Mouse (Mus musculus) urinary bladder, postnatal 25 days (tissue): ENCODE results near the gene Wdr81.

Source experiments
- DNase-seq: peaks from one replicate; pipeline ENCODE4 v3.0.0; 2022; ENCODE audit warnings: low spot score

Gene Wdr81

GRCm38 (mm10) chr11:75453991-75454930 lies at the start of gene Wdr81:
Gene Wdr81, minus strand, starts transcription at chr11:75454717.
- DNase-seq: peak; percentile 77

DNA sequence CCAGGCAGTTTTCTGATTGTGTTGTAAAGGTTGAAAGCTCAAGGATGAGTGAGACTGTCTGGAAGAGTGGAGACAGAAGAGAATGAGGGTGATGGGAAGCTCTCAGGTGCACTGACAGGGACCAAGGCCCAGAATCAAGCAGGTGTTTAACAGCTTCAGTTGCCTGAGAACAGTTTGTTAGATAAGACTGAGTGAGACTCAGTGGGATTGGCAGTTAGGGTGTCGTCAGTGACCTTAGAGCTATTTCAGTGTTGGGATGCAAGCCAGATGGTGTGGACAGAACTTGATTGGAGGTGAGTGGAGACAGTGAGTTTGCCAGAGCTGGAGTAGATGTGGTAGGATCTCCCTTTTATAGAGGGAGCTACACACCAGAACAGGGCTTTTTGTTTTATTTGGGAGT lies 43.6 kb upstream of the Wdr81 start:
- no peak for DNase-seq

GRCm38 (mm10) chr11:75494296-75495049 lies 40.0 kb upstream of the Wdr81 start:
- no peak for DNase-seq

GRCm38 (mm10) chr11:75487496-75487895 lies 33.0 kb upstream of the Wdr81 start:
- no peak for DNase-seq

- DNase-seq: peak; percentile 94
Measured at GRCm38 (mm10) chr11:75486601-75487285, 32.2 kb upstream of the Wdr81 start, which contains the start of gene Prpf8. Gene Prpf8, plus strand, starts transcription at chr11:75486816.

GRCm38 (mm10) chr11:75486192-75486591 lies 31.7 kb upstream of the Wdr81 start:
- no peak for DNase-seq

- no peak for DNase-seq
Measured at GRCm38 (mm10) chr11:75473376-75473775, 18.9 kb upstream of the Wdr81 start.

DNA sequence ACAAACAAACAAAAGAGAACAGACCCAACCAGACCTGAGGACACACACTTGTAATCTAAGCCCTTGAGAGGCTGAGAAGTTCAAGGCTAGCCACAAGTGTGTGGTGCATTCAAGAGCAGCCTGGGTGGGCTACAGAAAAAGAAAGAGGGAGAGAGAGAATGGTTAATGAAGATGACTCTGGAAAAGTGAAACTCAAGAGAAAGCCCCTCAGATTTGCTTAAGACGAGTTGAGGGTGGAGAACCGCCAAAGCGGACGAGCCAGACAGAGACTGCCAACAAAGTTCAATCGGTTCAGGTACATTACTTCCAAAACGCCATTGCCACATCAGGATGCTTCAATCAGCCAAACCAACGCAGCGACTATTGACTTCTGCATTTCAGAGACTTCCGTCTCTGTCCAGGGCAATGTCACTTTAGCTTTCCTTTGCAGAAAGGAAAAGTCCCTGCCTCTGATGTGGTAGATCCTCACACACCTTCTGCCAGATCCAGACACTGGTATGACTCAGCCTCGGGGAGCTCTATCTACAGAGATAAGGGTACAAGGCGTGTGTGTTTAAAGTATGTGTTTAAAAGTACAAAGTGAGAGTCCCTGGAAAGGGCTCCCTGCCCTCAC lies 18.1 kb upstream of the Wdr81 start:
- no peak for DNase-seq

DNA sequence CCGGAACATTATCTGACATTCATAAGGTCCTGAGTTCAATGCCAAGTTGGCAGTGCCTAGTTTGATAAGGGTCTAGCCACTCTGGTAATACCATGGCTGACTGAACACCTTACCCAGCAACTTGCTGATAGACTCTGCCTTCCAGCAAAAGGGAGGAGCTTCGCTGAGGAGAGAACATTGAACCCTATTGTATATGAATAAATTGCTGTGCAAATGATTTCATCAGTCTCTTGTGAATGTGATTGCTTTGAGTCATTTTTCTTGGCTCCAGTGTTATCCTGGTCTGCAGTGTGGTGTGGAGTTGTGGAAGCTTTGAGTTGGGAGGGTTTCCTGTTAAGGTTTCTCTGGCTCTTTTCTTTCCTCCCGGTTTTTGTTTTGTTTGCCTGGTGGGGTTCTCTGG lies 16.2 kb upstream of the Wdr81 start:
- no peak for DNase-seq

DNA sequence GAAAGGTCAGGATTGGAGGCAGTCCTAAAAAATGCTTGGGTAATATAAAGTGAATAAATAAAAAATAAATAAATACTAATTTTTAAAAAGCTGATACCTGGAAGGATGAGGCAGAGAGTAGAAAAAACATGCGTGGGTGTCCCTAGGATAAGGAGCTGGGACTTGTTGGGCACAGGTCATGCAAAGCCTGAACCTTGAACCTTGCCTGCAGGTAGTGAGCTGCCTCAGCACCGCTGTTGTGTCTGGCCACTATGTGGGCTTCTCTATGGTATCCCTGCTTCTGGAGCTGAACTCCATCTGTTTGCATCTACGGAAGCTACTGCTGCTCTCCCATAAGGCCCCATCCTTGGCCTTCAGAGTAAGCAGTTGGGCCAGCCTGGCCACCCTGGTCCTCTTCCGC lies 14.7 kb upstream of the Wdr81 start:
- DNase-seq: no peak

GRCm38 (mm10) chr11:75468410-75468809 lies 13.9 kb upstream of the Wdr81 start:
- DNase-seq: no peak

DNA sequence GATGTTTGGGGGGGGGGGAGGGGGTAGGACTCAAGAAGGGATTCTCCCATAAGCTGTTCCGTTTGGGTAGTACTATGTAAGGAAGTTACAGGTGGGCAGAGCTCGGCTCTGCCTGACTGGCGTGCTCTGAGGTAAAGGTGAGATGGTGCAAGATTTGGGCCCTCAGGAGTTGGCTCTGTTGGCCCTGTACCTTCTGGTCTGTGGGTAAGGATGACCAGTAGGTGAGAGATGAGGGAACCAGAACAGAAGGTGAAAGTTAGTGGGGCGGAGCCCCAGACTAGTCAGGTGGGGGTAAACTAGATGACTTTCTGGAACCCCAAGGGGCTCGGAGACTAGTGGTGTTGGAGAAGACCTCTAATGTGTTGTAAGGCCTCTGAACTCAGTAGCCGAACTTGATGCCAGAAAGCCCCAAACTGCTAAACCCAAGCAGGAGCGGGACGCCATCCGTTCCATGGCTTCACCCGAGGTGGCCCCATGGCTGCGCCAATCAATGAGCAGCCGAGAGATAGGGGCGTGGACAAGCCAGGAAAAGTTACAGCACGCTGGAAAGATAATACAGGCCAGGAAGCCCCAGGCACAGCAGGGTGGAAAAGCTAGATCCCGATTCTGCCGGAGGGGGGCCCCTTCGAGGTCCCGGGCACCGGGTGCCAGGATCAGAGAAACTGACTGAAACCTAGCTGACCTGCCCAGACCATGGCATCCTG lies 13.1 kb upstream of the Wdr81 start:
- DNase-seq: peak; percentile 47

- DNase-seq: no peak
Measured at GRCm38 (mm10) chr11:75466731-75467505, 12.4 kb upstream of the Wdr81 start.

DNA sequence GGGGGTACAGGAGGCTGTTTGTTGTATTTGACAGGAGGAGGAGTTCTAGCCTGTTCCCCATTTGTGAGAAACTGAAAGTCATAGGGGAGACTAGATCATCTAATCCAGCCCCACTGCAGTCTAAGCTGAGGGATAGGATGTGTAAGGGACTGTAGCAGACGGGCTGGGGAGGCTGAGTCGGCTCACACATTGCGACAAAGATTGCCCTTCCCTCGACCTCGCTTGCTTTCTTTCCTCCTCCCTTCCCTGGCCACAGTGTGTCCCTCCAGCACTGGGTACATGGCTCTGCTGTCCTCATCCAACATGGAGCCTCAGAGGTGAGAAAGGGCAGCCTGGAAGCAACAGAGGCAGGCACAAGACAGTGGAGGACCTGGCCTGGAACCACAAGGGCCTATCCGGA lies 10.5 kb upstream of the Wdr81 start:
- DNase-seq: no peak

GRCm38 (mm10) chr11:75464417-75464816 lies 9.9 kb upstream of the Wdr81 start:
- no peak for DNase-seq

- no peak for DNase-seq
Measured at GRCm38 (mm10) chr11:75463624-75464023, 9.1 kb upstream of the Wdr81 start.

DNA sequence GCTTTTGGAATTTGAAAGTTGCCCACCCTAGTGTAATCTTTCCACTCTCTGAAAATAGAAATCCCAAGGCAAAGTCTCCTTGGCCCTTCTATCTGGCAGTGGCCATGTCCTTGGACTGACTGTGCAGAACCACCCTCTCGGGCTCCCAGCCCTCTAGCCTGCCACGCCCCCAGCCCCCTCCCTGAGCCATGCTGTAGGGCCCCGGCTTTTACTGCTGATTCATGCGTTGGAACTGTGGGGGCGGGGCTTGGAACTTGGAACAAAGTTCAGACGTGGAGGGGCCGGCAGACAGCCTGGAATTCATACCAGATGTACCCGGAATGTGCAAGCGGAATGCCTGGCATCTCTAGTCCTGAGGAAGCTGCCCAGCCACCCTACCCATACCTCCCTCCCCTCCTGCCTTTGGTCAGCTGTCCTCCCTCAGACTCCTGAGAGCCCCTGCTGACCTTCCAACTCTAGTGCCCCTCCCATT lies 8.4 kb upstream of the Wdr81 start:
- DNase-seq: peak; percentile 97

DNA sequence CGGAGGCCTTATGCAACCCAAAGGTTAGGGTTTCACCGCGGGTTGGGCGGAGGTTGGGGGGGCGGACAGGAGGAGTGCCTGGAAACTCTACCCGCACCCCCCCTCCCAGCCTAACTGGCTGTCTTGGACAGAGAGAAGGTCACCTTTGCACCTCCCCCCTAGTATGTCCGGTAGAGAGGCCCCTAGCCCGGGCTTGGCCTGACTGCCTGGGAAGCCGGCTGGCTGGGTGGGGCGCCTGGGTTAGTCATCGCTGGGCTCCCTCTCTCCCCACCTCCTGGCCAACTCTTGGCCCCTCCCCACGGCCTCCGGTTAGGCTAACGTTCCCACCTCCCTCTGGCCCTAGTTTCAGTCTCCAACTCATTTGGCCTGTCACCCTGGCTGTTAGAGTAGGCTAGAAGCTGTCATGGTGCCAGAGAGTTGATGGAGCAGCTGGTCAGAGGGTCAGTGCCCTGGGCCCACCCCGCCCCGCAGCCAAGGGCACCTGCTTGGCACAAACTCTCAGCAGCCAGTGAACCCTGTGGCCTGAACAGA lies 7.8 kb upstream of the Wdr81 start:
- peak; percentile 83 for DNase-seq

DNA sequence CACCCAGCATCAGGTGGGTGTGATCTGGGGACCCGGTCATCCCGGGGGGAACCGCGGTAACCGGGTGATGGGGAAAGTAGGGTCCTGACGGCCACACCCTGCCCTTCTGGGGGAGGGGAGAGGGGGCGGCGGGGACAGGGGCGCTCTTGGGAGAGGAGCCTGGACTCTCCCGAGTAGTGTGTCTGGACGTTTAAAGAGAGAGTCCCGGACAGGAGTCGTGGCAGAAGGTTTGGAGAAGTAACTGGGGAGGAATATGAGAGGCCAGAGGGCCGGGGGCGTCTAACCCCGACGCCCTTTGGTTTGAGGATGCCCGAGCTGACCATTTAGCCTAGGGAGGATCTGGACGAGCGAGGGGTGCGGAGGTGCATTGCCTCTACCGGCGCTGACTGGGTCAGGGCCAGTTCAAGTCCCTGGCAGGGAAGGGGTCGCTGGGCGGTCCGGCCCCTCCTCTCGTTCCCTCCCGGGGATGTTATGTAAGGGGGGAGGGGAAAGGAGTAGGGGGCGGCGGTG lies 7.3 kb upstream of the Wdr81 start:
- no peak for DNase-seq
